Mouse (Mus musculus) lung, postnatal 14 days (tissue): ENCODE data around the gene Adss.
"Not testable (repeated sequence)": the region's sequence is repeated elsewhere in the genome, so short reads cannot be mapped to it uniquely, and the experiment has no call there.

Experiments
- DNase-seq: peaks from one replicate; pipeline ENCODE4 v3.0.0; 2021

Gene Adss

GRCm38 (mm10) chr1:177796193-177796939 lies at the start of gene Adss:
Adss (minus strand) TSS chr1:177796511.
- DNase-seq, result peak; percentile 98

DNA sequence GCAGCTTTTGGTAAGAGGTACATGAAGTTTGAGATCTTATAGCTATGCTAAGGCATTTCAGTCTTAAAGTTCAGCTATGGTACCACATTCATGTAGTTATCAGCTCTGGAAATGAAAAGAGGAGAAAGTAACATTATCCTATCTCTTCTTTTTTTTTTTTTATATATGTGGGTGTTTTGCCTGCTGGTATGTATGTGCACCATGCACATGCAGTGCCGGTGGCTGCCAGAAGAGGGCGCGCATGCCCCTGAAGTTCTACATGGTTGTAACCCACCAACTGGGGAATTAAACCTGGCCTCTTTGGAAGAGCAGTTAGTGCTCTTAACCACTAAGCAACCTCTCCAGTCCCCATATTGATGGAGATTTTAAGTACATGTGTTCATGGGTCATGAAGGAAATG lies 49.5 kb upstream of the Adss start:
- not testable (repeated sequence) for DNase-seq

DNA sequence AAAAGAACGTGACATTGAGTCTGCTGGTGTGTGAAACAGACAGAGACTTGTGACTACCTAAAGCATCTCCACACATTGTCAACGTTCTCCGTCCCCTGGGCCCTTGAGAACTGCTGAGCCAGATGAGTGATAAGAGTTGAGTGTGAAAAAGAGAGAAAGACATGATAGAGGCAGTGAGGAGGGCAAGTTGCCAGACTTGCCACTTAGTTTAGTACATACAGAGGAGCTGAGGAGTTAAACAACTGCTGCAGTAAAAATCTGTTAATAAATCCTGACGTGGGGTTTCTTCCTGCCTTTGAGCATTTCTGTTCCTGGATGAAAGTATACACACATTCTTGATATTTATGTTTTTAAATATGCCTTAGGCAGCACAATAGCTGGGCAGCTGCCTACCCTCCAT lies 31.5 kb upstream of the Adss start:
- not testable (repeated sequence) for DNase-seq

- DNase-seq, result peak; percentile 46
Observed at GRCm38 (mm10) chr1:177806772-177807171, 10.5 kb upstream of the Adss start.

GRCm38 (mm10) chr1:177803511-177803910 lies 7.2 kb upstream of the Adss start:
- no peak for DNase-seq

DNA sequence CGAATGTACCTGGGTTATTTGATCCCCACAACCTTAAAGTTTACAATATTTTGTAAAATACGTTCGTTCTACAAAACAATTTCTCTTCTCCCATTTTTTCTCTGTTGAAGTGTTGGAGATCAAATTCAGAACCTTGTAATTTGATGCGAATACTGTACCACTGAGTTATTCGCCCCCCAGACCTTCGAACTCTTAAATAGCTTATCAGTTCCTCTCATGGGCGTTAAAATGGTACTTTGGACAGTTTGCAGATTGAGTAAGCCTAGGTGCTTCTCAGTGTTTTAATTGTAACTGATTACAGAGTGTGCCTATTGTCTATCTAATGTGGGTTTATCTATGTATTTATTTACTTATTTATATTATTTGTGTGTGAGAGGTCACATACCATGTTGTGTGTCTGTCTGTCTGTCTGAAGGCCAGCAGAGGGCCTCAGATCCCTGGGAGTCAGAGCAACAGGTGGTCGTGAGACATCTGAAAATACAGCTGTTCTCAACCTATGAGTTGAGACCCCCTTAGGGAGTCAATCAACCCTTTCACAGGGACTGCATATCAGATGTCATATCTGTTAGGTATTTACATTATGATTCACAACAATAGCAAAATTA lies 942 bp upstream of the Adss start:
- no peak for DNase-seq

DNA sequence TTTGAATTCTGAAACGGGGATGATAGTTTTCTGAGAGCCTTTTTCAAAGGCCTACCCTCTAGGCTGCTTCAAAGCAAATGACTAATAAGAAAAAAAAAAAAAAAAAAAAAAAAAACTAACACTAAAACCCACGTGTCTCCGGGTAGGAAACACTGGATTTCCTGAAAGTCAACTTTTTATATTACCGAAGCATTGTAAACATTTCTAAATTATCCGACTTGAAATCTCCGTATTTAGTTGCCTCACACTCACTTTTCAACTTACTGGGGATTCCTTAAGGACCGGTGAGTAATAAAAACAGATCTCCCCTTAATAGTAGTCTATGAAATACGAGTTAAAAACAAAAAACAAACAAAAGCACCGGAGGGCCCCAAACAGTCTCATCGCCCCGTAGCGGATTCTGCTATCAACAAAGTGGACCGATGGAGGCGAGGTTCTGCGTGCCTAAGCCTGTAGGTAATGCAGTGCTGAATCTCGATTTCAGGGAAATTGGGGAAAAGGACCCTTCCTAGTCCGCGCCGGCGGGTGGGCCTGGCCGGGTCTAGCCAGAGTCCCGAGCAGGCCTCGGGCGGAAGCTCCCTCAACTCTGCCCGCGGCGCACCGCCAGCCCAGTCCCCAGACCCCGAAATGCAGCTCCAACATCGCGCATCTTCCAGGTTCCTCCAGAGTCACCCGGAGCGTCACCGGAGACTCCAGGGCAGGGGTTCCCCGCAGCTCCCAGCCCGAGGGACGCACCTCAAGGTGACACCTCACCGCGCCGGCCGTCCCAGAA lies 704 bp downstream of the Adss start:
- DNase-seq, result peak; percentile 55

DNA sequence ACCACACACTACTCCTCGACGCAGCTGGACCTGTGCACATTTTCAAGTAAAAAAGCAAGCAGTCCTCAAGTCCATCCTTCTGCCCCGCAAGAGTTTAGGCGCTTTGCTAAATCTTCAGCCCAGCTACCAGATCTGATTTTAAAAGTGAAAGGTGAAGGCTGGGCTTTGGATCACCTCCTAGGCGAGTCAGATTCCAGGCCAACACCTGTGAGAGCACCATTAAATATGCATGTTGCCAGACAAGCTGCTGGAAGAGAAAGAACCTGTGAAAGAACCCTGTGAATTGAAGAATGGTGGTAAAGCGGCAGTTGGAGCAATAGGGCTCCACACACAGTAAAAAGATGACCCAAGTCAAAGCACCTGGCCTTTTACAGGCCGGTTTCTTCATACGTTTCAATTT lies 1.4 kb downstream of the Adss start:
- DNase-seq, result no peak

DNA sequence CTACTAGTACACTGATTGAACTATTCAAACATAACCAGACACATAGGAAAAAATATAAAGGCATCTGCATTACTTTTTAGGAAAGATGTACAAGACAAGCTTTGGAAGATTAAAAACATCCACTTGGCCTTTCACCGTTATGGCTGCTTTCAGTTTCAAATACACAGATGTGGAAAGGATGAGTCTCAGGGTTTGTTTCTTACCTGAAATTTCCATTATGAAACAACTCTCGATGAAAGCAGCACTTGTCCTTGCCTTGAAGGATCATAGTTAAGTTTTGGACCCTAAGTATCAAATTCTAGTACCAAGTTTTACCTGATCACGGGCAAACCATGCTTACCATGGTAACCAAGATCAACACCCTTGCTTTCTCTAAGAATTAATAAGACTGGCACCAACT lies 3.5 kb downstream of the Adss start:
- DNase-seq, result no peak

- DNase-seq, result no peak
Observed at GRCm38 (mm10) chr1:177777397-177777796, 18.9 kb downstream of the Adss start.

GRCm38 (mm10) chr1:177768931-177769330 lies 27.4 kb downstream of the Adss start:
- DNase-seq, result no peak

DNA sequence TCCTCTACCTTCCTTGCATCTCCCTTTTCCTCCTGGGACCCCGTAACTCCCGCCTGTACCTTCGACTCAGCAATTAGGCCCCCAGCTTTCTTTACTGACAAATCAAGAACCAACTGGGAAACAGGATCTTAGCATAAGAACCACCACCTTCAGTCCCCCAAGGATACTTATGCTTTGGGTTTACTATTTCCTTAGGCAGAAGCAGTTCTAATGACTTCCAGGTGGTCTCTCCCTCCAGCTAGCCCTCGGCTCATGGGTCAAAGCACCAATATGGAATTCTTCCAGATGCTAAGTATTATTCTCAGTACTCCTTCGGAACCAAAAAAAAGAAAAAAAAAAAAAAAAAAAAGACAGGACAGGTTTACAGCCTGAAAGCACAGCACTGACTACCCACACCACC lies 39.1 kb downstream of the Adss start:
- DNase-seq, result no peak

DNA sequence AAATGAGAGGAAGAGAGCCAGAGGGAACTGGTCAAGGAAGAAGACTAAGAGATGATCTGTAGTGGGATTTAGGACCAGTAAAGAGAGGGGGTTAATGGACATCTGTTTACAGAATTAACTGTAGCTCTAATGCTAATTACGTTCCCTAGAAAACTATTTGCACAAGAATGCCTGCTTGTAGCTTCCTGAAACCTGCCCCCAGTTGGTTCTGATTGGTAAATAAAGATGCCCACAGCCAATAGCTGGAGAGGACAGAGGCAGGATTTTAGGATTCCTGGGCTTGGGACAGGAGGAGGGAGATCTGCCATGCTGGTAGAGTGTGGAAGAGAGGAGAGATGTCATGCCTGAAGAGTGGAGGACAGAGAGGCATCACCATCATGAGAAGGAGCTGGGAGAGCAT lies 42.8 kb downstream of the Adss start:
- DNase-seq, result no peak

- no peak for DNase-seq
Observed at GRCm38 (mm10) chr1:177747869-177748540, 48.3 kb downstream of the Adss start.

DNA sequence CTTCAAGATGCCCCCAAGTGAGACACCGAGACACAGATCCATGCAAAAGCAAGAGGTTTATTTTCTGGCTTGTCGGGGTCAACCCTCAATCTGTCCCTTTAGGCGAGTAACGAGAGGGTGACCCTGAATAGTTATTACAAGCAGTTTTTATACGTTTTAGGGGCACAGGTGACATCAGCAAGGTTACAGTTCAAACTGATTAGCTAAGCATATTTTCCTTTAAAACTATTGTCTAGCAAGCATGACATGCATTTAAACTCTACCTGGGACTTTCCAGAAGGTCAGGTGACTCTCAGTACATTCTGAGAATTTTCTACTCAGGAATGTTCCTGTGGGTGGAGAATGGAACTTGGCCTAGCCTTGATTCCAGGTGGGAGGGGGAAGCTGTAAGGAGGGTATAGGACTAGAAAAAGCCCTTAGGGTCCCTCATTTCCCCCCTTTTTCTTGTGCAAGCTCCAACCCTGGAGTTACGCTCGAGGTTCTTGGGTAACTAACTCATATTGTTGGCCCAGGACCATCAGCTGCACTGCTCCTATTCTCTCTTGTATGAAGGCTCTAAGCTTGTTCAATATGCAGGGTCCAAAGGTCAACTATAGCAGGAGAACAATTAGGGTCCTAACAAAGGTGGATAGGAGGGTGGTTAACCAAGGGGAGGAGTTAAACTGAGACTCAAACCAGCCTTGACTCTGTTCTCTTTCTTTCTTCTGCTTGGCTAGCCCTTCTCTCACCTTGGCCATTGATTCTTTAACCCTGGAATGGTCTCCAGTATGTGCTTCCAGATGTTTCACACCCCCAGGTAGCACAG lies 51.6 kb downstream of the Adss start:
- DNase-seq, result no peak

DNA sequence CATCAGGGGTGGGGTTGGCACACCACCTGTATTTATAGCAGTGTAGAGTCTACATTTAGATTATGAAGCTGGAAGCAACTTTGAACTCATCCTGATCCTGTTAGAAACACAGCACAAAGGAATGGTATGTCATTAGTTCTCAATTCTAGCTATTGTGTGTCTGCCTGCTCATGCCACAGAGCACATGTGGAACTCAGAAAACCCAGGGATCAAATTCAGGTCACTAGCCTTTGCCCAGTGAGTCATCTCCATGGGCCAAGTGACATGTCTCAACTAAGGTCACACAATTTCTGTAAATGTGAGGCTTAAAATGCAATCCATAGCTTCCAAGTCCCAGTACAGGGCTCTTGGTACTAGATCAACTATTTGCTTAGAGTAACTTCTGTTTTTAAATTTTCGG lies 54.2 kb downstream of the Adss start:
- DNase-seq, result no peak

GRCm38 (mm10) chr1:177740707-177741106 lies 55.6 kb downstream of the Adss start:
- no peak for DNase-seq

DNA sequence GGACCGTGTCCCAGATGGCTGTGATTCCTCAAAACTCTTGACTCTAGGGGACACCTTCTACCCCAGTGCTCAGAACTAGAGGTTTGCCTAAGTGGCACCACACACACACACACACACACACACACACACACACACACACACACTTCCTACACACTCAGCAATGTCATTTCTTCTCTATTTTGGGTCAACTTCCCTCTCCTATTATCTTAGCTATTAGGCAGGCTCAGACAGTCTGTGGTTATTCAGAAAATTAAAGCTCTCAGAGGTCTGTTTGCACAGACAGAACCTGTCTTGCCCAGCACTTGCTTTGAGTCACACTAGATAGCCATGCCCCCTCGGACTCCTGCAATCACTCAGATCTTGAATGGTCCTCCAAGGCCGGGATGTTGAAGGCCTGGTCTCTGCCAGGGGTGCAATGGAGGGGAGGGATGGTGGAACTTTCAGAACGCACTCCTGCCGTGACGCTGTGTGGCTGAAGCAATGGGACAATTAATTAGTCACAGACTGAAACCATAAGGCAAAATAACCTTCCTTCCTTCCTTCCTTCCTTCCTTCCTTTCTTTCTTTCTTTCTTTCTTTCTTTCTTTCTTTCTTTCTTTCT lies 58.7 kb downstream of the Adss start:
- no peak for DNase-seq

GRCm38 (mm10) chr1:177731973-177732372 lies 64.3 kb downstream of the Adss start:
- DNase-seq, result no peak

- DNase-seq, result no peak
Observed at GRCm38 (mm10) chr1:177729043-177730024, 67.0 kb downstream of the Adss start, which contains the start of gene 1700016C15Rik. 1700016C15Rik (plus strand) TSS chr1:177729814.
